Mouse (Mus musculus): ENCODE data around the gene Cfd. TPM values are rescaled to one million over a fixed set of nuclear protein-coding genes. Genes with fewer than 3 reads are reported as not detected.

Cfd gene
- polyA plus RNA-seq, 1 experiment from 2014 or later: not detected

DNA sequence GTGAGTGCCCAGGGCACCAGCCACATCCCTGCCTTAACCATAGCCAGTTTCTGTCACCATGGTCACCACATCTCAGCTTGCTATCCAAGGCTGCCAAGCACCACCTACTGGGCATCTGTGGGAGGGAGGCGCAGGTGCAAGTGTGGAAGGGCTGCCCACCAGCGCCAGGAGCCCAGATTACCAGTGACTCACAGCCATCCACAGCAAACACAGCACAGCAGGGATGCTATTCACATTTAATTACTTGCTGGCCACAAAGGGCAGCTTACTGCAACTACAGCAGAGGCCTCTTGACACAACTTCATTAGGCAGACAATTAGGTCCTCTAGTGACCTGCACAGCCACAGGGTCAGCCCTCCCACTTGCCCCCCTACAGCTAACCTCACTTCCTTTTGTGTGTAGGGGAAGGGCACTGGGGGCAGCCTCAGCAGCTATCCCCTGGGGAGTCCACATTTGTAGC, 10.3 kb downstream of the Cfd start:
- peaks cover 13% of the 10 kb centered on the region for H3K36me3 ChIP-seq (replicated peaks; ENCODE audit: control insufficient read depth, insufficient read depth, low read depth, low read length)
- no peak for DNase-seq (ENCODE audit: low spot score)
- H3K4me2 ChIP-seq (ENCODE audit: low read depth, low read length): no peak overlapping the region
- H3K4me3 ChIP-seq (ENCODE audit: low read depth, low read length): no peak overlapping the region
- H3K27me3 ChIP-seq (ENCODE audit: control insufficient read depth, insufficient read depth, low read length): no peaks in the 10 kb centered on the region
- no peak overlapping the region for H3K9ac ChIP-seq (replicated peaks; ENCODE audit: low read length)
- ATAC-seq (replicated peaks; ENCODE audit: insufficient number of reproducible peaks, low FRiP score, low TSS enrichment, low read depth): 0 out of 2 replicates have a peak, but pooled peaks have one; percentile 17
- WGBS: 54% methylated on average over 2 of the region's 2 CpGs
- no peaks in the 10 kb centered on the region; the same call in 1 of the 2 replicates for H3K9me3 ChIP-seq (replicated peaks; ENCODE audit: control insufficient read depth, low read length)
- H3K27ac ChIP-seq (replicated peaks; ENCODE audit: low read depth, low read length): no peak overlapping the region
- no peaks in the 10 kb centered on the region for H3K4me1 ChIP-seq (ENCODE audit: control insufficient read depth, insufficient read depth, low read length)

DNA sequence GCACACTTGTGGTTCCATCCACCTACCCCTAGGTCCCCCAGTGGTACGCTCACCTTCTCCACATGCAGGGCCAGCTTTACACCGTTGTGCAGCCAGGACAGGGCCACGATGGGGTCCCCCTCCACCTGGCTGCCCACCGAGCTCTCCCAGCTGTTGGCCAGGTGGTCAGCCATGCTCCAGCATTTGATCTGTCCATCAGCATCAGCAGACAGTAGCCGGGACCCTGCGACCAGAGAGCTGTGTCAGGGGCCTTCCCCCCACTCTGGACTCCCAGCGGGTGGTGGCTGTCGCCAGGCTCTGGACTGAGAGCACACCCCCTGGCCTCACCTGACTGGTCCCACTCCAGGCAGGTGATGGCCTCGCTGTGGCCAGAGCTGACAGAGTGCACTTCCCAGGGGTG, 16.1 kb downstream of the Cfd start:
- Histone ChIP-seq H3K27me3 (ENCODE audit: control insufficient read depth, insufficient read depth, low read length) (no peaks in the 10 kb centered on the region), H3K36me3 (replicated peaks; ENCODE audit: control insufficient read depth, insufficient read depth, low read depth, low read length) (peaks cover 14% of the 10 kb centered on the region), H3K4me2 (ENCODE audit: low read depth, low read length) (no peak overlapping the region), H3K27ac (replicated peaks; ENCODE audit: low read depth, low read length) (no peak overlapping the region), H3K9me3 (replicated peaks; ENCODE audit: control insufficient read depth, low read length) (no peaks in the 10 kb centered on the region), H3K9ac (replicated peaks; ENCODE audit: low read length) (no peak overlapping the region), H3K4me1 (ENCODE audit: control insufficient read depth, insufficient read depth, low read length) (no peaks in the 10 kb centered on the region; the same call in 1 of the 2 replicates), H3K4me3 (ENCODE audit: low read depth, low read length) (no peak overlapping the region)
- no peak for ATAC-seq (replicated peaks; ENCODE audit: insufficient number of reproducible peaks, low FRiP score, low TSS enrichment, low read depth)
- no peak for DNase-seq (ENCODE audit: low spot score)
- WGBS: 91% methylated on average over 9 of the region's 9 CpGs

GRCm38 (mm10) chr10:79907415-79907814, 16.8 kb downstream of the Cfd start:
- ATAC-seq (replicated peaks; ENCODE audit: insufficient number of reproducible peaks, low FRiP score, low TSS enrichment, low read depth): no peak
- Histone ChIP-seq H3K36me3 (replicated peaks; ENCODE audit: control insufficient read depth, insufficient read depth, low read depth, low read length) (peaks cover 13% of the 10 kb centered on the region), H3K4me2 (ENCODE audit: low read depth, low read length) (no peak overlapping the region), H3K27ac (replicated peaks; ENCODE audit: low read depth, low read length) (no peak overlapping the region), H3K9ac (replicated peaks; ENCODE audit: low read length) (no peak overlapping the region), H3K27me3 (ENCODE audit: control insufficient read depth, insufficient read depth, low read length) (no peaks in the 10 kb centered on the region), H3K4me1 (ENCODE audit: control insufficient read depth, insufficient read depth, low read length) (no peaks in the 10 kb centered on the region; the same call in 1 of the 2 replicates), H3K9me3 (replicated peaks; ENCODE audit: control insufficient read depth, low read length) (no peaks in the 10 kb centered on the region), H3K4me3 (ENCODE audit: low read depth, low read length) (no peak overlapping the region)
- WGBS: 95% methylated on average over 10 of the region's 10 CpGs
- no peak for DNase-seq (ENCODE audit: low spot score)

- Histone ChIP-seq H3K4me3 (ENCODE audit: low read depth, low read length) (peak within 1 kb of the TSS; percentile 61), H3K27ac (replicated peaks; ENCODE audit: low read depth, low read length) (peak within 1 kb of the TSS; percentile 95), H3K9me3 (replicated peaks; ENCODE audit: control insufficient read depth, low read length) (no peaks in the 10 kb centered on the region), H3K9ac (replicated peaks; ENCODE audit: low read length) (peak within 1 kb of the TSS; percentile 89), H3K27me3 (ENCODE audit: control insufficient read depth, insufficient read depth, low read length) (no peaks in the 10 kb centered on the region), H3K36me3 (replicated peaks; ENCODE audit: control insufficient read depth, insufficient read depth, low read depth, low read length) (peaks cover 7% of the 10 kb centered on the region), H3K4me2 (ENCODE audit: low read depth, low read length) (peak within 1 kb of the TSS; percentile 40), H3K4me1 (ENCODE audit: control insufficient read depth, insufficient read depth, low read length) (no peaks in the 10 kb centered on the region; the same call in 1 of the 2 replicates)
- WGBS: 2% methylated on average over 49 of the region's 52 CpGs
- ATAC-seq (replicated peaks; ENCODE audit: insufficient number of reproducible peaks, low FRiP score, low TSS enrichment, low read depth) (peak; percentile 84), DNase-seq (ENCODE audit: low spot score) (peak; percentile 97)
Observed at GRCm38 (mm10) chr10:79908167-79909091, 17.8 kb downstream of the Cfd start, which contains the start of gene Med16. Gene Med16, minus strand, starts transcription at chr10:79908923.

DNA sequence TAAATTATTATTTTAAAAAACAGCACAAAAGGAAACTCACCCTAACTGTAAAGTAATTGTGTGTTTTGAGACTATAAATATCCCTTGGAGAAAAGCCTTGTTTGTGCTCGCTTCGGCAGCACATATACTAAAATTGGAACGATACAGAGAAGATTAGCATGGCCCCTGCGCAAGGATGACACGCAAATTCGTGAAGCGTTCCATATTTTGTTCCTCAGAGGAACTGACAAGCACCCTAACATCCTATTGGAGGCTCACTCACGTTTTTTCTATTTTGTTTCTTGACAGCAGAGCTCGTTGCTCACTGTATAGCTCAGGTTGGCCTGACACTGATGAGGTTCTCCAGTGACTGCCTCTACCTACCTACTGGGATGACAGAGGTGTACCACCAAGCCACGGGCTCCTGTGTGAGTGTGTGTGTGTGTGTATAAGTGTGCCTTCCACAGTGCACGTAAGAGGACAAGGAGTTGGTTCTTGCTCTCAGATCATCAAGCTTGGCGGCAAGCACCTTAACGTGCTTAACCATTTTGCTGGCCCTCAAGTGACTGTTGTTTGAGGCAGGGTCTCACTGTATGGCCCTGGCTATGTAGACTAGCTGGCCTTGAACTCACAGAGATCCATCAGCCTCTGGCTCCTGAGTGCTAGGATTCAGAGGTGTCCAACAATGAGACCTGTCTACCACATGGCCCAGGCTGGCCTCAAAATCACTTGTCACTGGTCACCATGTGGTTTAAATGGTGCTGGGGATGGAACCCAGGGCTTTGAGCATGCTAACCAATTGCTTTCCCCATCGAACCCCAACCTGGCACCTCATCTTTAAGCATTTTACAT, 18.7 kb downstream of the Cfd start:
- Histone ChIP-seq H3K27ac (replicated peaks; ENCODE audit: low read depth, low read length) (no peak overlapping the region; the same call in 1 of the 2 replicates), H3K9me3 (replicated peaks; ENCODE audit: control insufficient read depth, low read length) (no peaks in the 10 kb centered on the region), H3K27me3 (ENCODE audit: control insufficient read depth, insufficient read depth, low read length) (no peaks in the 10 kb centered on the region), H3K4me3 (ENCODE audit: low read depth, low read length) (no peak overlapping the region), H3K9ac (replicated peaks; ENCODE audit: low read length) (no peak overlapping the region), H3K4me1 (ENCODE audit: control insufficient read depth, insufficient read depth, low read length) (no peaks in the 10 kb centered on the region; the same call in 1 of the 2 replicates), H3K36me3 (replicated peaks; ENCODE audit: control insufficient read depth, insufficient read depth, low read depth, low read length) (peaks cover 7% of the 10 kb centered on the region), H3K4me2 (ENCODE audit: low read depth, low read length) (no peak overlapping the region)
- 26% methylated on average over 14 of the region's 14 CpGs for WGBS
- no peak for DNase-seq (ENCODE audit: low spot score)
- peak; percentile 23; the same call in 1 of the 2 replicates for ATAC-seq (replicated peaks; ENCODE audit: insufficient number of reproducible peaks, low FRiP score, low TSS enrichment, low read depth)

DNA sequence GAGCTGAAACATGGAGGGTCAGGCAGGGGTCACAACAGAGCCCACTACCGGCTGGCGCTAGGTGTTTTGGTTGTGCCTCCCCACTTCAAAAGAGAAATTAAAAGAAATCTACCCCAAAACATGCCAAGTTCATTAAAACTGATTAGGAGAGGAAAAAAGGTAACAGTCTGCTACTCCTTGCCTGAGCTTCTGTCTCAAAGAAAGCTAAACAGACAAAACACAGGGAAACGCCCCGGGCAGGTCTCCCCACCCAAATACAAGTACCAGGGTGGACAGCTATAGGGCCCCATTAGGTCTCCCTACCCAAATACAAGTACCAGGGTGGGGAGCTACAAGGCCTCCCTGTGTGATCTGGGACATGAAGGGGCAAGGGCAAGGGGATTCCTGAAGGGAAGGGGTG, 19.9 kb downstream of the Cfd start, which contains the start of gene Gm26602:
Gm26602 (plus strand) TSS at position 301 of the 400 bp plus-strand sequence.
- H3K27me3 ChIP-seq (ENCODE audit: control insufficient read depth, insufficient read depth, low read length): no peaks in the 10 kb centered on the region
- DNase-seq (ENCODE audit: low spot score) (no peak), ATAC-seq (replicated peaks; ENCODE audit: insufficient number of reproducible peaks, low FRiP score, low TSS enrichment, low read depth) (no peak)
- no peak within 1 kb of the TSS for H3K4me2 ChIP-seq (ENCODE audit: low read depth, low read length)
- no peak within 1 kb of the TSS for H3K9ac ChIP-seq (replicated peaks; ENCODE audit: low read length)
- no peak within 1 kb of the TSS for H3K27ac ChIP-seq (replicated peaks; ENCODE audit: low read depth, low read length)
- 92% methylated on average over 4 of the region's 4 CpGs for WGBS
- no peaks in the 10 kb centered on the region for H3K9me3 ChIP-seq (replicated peaks; ENCODE audit: control insufficient read depth, low read length)
- H3K4me1 ChIP-seq (ENCODE audit: control insufficient read depth, insufficient read depth, low read length): no peaks in the 10 kb centered on the region; the same call in 1 of the 2 replicates
- no peak within 1 kb of the TSS for H3K4me3 ChIP-seq (ENCODE audit: low read depth, low read length)
- peaks cover 2% of the 10 kb centered on the region; the same call in 1 of the 2 replicates for H3K36me3 ChIP-seq (replicated peaks; ENCODE audit: control insufficient read depth, insufficient read depth, low read depth, low read length)

GRCm38 (mm10) chr10:79912412-79912811, 21.8 kb downstream of the Cfd start:
- 65% methylated on average over 20 of the region's 20 CpGs for WGBS
- Histone ChIP-seq H3K27me3 (ENCODE audit: control insufficient read depth, insufficient read depth, low read length) (peaks cover under 1% of the 10 kb centered on the region), H3K4me1 (ENCODE audit: control insufficient read depth, insufficient read depth, low read length) (peaks cover 3% of the 10 kb centered on the region), H3K27ac (replicated peaks; ENCODE audit: low read depth, low read length) (no peak overlapping the region), H3K9ac (replicated peaks; ENCODE audit: low read length) (no peak overlapping the region), H3K9me3 (replicated peaks; ENCODE audit: control insufficient read depth, low read length) (no peaks in the 10 kb centered on the region), H3K4me3 (ENCODE audit: low read depth, low read length) (no peak overlapping the region), H3K36me3 (replicated peaks; ENCODE audit: control insufficient read depth, insufficient read depth, low read depth, low read length) (peaks cover 2% of the 10 kb centered on the region; the same call in 1 of the 2 replicates), H3K4me2 (ENCODE audit: low read depth, low read length) (no peak overlapping the region)
- ATAC-seq (replicated peaks; ENCODE audit: insufficient number of reproducible peaks, low FRiP score, low TSS enrichment, low read depth) (no peak), DNase-seq (ENCODE audit: low spot score) (no peak)
